Mouse (Mus musculus) hindbrain, embryonic 16.5 days (tissue): ENCODE results near the gene Tert. TPM values are rescaled to one million over a fixed set of nuclear protein-coding genes. Genes with fewer than 3 reads are reported as not detected.

ENCODE experiments used
- ATAC-seq: fragments of 200-750 bp; cut with Nextera tagmentation; 2 replicates; pipeline ENCODE4 v1.8.0; 2017; ENCODE audit warnings: moderate TSS enrichment, moderate library complexity
- H3K27ac ChIP-seq: fragments of 300-500 bp; sonication (generic); 2 replicates; pipeline ENCODE4 v1.5.1; 2014; ENCODE audit warnings: low read depth, mild to moderate bottlenecking, control low read depth, low read length, moderate library complexity
- H3K27me3 ChIP-seq: fragments of 300-500 bp; sonication (generic); replicated peaks from 2 replicates; pipeline ENCODE4 v1.6.1; 2014; ENCODE audit warnings: low read length; ENCODE audit not compliant: control insufficient read depth, insufficient read depth
- H3K36me3 ChIP-seq: fragments of 300-500 bp; sonication (generic); 2 replicates; pipeline ENCODE4 v1.6.1; 2014; ENCODE audit warnings: mild to moderate bottlenecking, low read length, moderate library complexity, mixed read lengths; ENCODE audit not compliant: control insufficient read depth, insufficient read depth
- H3K4me1 ChIP-seq: fragments of 300-500 bp; sonication (generic); 2 replicates; pipeline ENCODE4 v1.6.1; 2014; ENCODE audit warnings: low read depth, low read length; ENCODE audit not compliant: control insufficient read depth, insufficient read depth
- H3K4me2 ChIP-seq: fragments of 300-500 bp; sonication (generic); 2 replicates; pipeline ENCODE4 v1.6.1; 2014; ENCODE audit warnings: mild to moderate bottlenecking, low read length, control low read depth, moderate library complexity
- H3K4me3 ChIP-seq: fragments of 300-500 bp; sonication (generic); 2 replicates; pipeline ENCODE4 v1.5.1; 2014; ENCODE audit warnings: mild to moderate bottlenecking, low read length, control low read depth, moderate library complexity
- H3K9ac ChIP-seq: fragments of 300-500 bp; sonication (generic); 2 replicates; pipeline ENCODE4 v1.6.1; 2014; ENCODE audit warnings: low read depth, mild to moderate bottlenecking, control low read depth, low read length, moderate library complexity
- H3K9me3 ChIP-seq: fragments of 300-500 bp; sonication (generic); 2 replicates; pipeline ENCODE4 v1.6.1; 2014; ENCODE audit warnings: mild to moderate bottlenecking, low read length, moderate library complexity; ENCODE audit not compliant: control insufficient read depth
- WGBS: fragments of 180-500 bp; shearing (Covaris S2); extraction: QIAGEN DNeasy Blood & Tissue Kit; methylation state at CpG from one replicate; pipeline ENCODE4 v1.1.7; 2014; 5-methylcytosine and 5-hydroxymethylcytosine counted together
- polyA plus RNA-seq: library from polyadenylated mRNA; unstranded; fragments of >200 nt; fragmentation: Nextera tagmentation; extraction: Ambion mirVana; gene quantifications from 2 replicates; pipeline ENCODE4 v1.2.1, GENCODE M21; 2015

Tert gene
- polyA plus RNA-seq, 1 experiment from 2014 or later = 5.6 TPM

DNA sequence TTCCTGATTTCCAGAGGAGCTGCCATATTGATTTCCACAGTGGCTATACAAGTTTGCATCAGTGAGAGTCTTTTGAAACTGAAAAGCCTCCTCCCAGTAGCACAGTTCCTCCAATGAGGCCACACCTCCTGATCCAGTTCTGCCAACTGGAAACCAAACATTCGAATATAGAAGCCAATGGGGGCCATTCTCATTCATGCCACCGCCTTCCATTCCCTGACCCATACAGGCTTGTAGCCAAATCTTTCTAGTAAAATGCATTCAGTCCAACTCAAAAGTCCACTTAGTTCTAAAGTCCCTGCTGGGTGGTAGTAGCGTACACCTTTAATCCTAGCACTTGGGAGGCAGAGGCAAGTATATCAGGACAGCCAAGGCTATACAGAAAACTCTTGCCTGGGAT, 26.6 kb downstream of the Tert start:
- no peak overlapping the region for H3K4me2 ChIP-seq
- 75% methylated on average over 3 of the region's 3 CpGs for WGBS
- H3K27me3 ChIP-seq = no peaks in the 10 kb centered on the region
- H3K4me1 ChIP-seq = no peaks in the 10 kb centered on the region
- H3K9ac ChIP-seq = no peak overlapping the region
- peaks cover 10% of the 10 kb centered on the region for H3K36me3 ChIP-seq
- no peak for ATAC-seq
- H3K4me3 ChIP-seq = no peak overlapping the region
- H3K27ac ChIP-seq = no peak overlapping the region
- H3K9me3 ChIP-seq = peaks cover 3% of the 10 kb centered on the region; the same call in 1 of the 2 replicates

- Histone ChIP-seq H3K9me3 (peaks cover 3% of the 10 kb centered on the region; the same call in 1 of the 2 replicates), H3K36me3 (peaks cover 4% of the 10 kb centered on the region; the same call in 1 of the 2 replicates), H3K9ac (no peak overlapping the region), H3K4me2 (no peak overlapping the region), H3K27me3 (no peaks in the 10 kb centered on the region), H3K27ac (no peak overlapping the region), H3K4me1 (no peaks in the 10 kb centered on the region), H3K4me3 (no peak overlapping the region)
- WGBS = 82% methylated on average over 3 of the region's 3 CpGs
- no peak for ATAC-seq
These were observed 28.3 kb downstream of the Tert start for GRCm38 (mm10) chr13:73654976-73655375.

GRCm38 (mm10) chr13:73658953-73659352, 32.2 kb downstream of the Tert start:
- WGBS = 64% methylated on average over 2 of the region's 2 CpGs
- no peak overlapping the region for H3K9ac ChIP-seq
- H3K27me3 ChIP-seq = no peaks in the 10 kb centered on the region
- no peak overlapping the region for H3K27ac ChIP-seq
- no peaks in the 10 kb centered on the region for H3K36me3 ChIP-seq
- no peak overlapping the region for H3K4me2 ChIP-seq
- H3K4me1 ChIP-seq = no peaks in the 10 kb centered on the region
- no peak for ATAC-seq
- no peak overlapping the region for H3K4me3 ChIP-seq
- no peaks in the 10 kb centered on the region for H3K9me3 ChIP-seq

DNA sequence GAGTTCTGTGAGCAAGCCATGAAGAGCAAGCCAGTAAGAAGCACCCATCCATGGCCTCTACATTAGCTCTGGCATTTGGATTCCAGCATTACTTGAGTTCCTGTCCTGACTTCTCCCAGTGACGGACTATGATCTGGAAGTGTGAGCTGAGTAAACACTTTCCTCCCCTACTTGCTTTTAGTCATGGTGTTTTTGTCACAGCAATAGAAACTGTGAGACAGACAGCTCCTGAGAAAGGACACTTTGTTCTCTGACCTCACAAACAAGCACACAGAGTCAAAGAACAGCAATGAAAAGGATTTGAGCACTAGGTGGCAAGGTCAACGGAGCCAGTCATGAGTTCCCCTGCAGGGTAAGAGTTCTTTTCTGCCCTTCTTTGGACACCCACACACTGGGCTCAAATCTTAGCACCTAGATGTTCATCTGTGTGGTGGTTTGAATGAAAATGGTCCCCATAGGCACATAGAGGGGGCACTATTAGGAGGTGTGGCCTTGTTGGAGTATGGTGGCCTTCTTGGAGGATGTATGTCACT, 33.5 kb downstream of the Tert start:
- no peak overlapping the region for H3K9ac ChIP-seq
- H3K36me3 ChIP-seq = no peaks in the 10 kb centered on the region
- ATAC-seq = no peak
- no peak overlapping the region for H3K27ac ChIP-seq
- H3K9me3 ChIP-seq = no peaks in the 10 kb centered on the region
- H3K4me3 ChIP-seq = no peak overlapping the region
- 66% methylated on average over 2 of the region's 2 CpGs for WGBS
- H3K27me3 ChIP-seq = no peaks in the 10 kb centered on the region
- H3K4me2 ChIP-seq = no peak overlapping the region
- H3K4me1 ChIP-seq = no peaks in the 10 kb centered on the region

DNA sequence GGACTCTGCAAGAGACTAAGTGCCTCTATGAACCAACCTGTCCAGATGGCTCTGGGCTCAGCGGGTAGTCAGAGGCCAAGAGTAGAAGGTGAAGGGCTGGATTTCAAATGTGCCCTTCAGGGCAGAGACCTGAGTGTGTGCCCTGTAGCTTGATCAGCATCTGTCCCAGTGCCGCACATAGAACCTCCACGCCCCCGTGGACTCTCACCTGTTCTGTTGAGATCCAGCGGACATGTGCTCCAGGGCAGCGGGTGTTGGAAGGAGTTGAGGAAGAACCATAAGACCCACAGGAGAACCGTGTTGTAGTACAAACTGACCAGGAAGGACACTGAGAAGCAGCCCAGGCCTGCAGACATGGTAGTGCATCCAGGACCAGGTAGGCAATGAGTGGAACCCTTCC, 48.5 kb downstream of the Tert start:
- H3K27ac ChIP-seq = no peak overlapping the region
- H3K27me3 ChIP-seq = no peaks in the 10 kb centered on the region
- no peak overlapping the region for H3K4me3 ChIP-seq
- no peaks in the 10 kb centered on the region for H3K9me3 ChIP-seq
- no peak for ATAC-seq
- H3K4me2 ChIP-seq = no peak overlapping the region
- H3K4me1 ChIP-seq = no peaks in the 10 kb centered on the region
- WGBS = 93% methylated on average over 7 of the region's 7 CpGs
- H3K36me3 ChIP-seq = no peaks in the 10 kb centered on the region
- no peak overlapping the region for H3K9ac ChIP-seq

DNA sequence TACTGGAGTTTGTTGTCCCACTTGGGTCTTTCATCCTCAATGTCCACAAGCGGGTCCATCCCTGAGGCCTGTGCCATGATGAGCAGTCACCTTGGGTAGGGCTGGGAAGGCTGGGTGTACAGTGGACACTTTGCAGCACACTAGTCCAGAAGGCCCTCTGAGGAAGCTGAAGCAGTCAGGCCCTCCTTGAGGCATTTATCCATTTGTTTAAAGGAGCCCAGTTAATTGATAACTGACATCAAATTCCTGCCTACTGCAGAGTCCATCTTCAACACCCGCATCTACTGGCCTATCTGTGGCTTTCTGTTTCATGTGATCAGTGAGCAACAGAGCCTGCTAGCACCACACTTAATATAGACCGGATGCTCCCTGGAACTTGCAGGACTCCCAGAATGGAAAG, 51.1 kb downstream of the Tert start, which contains the start of gene Slc6a18:
TSS of gene Slc6a18 (minus strand) at position 171 of the 400 bp plus-strand sequence.
- Histone ChIP-seq H3K4me1 (no peaks in the 10 kb centered on the region), H3K27ac (no peak within 1 kb of the TSS), H3K4me2 (no peak within 1 kb of the TSS), H3K27me3 (no peaks in the 10 kb centered on the region), H3K9me3 (no peaks in the 10 kb centered on the region), H3K9ac (no peak within 1 kb of the TSS), H3K4me3 (no peak within 1 kb of the TSS), H3K36me3 (no peaks in the 10 kb centered on the region)
- WGBS = 88% methylated on average over 3 of the region's 3 CpGs
- ATAC-seq = no peak

- no peaks in the 10 kb centered on the region for H3K9me3 ChIP-seq
- no peaks in the 10 kb centered on the region for H3K4me1 ChIP-seq
- no peaks in the 10 kb centered on the region for H3K36me3 ChIP-seq
- no peak overlapping the region for H3K9ac ChIP-seq
- WGBS = 53% methylated on average over 2 of the region's 2 CpGs
- no peak overlapping the region for H3K4me3 ChIP-seq
- no peaks in the 10 kb centered on the region for H3K27me3 ChIP-seq
- no peak overlapping the region for H3K4me2 ChIP-seq
- no peak overlapping the region for H3K27ac ChIP-seq
- ATAC-seq = no peak
These were observed 52.6 kb downstream of the Tert start for GRCm38 (mm10) chr13:73679311-73679710.

GRCm38 (mm10) chr13:73680394-73680793, 53.7 kb downstream of the Tert start:
- Histone ChIP-seq H3K27me3 (no peaks in the 10 kb centered on the region), H3K9ac (no peak overlapping the region), H3K4me2 (no peak overlapping the region), H3K4me3 (no peak overlapping the region), H3K9me3 (no peaks in the 10 kb centered on the region), H3K4me1 (no peaks in the 10 kb centered on the region), H3K27ac (no peak overlapping the region), H3K36me3 (no peaks in the 10 kb centered on the region)
- 29% methylated on average over 1 of the region's 1 CpGs for WGBS
- no peak for ATAC-seq

DNA sequence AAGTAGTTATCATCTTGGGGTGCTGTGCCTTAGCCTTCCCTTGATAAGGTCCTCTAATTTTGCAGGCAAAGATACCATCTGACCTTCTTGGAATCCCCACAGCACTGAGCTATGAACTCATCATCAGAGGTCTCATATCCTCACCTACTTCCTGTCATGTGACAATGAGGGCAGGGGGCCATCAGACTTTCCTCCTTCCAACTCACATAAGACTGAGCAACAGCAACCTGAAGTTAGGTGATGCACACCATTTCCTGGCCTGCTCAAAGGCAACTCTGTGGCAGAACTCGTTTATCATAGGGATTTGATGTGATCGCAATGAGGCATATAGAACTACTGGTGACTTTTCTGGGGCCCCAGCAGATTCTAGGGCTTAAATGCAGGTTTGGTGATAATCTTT, 55.5 kb downstream of the Tert start:
- no peak for ATAC-seq
- 91% methylated on average over 2 of the region's 2 CpGs for WGBS
- Histone ChIP-seq H3K4me2 (no peak overlapping the region), H3K4me1 (no peaks in the 10 kb centered on the region), H3K27me3 (no peaks in the 10 kb centered on the region), H3K27ac (no peak overlapping the region), H3K36me3 (no peaks in the 10 kb centered on the region), H3K9me3 (no peaks in the 10 kb centered on the region), H3K4me3 (no peak overlapping the region), H3K9ac (no peak overlapping the region)

DNA sequence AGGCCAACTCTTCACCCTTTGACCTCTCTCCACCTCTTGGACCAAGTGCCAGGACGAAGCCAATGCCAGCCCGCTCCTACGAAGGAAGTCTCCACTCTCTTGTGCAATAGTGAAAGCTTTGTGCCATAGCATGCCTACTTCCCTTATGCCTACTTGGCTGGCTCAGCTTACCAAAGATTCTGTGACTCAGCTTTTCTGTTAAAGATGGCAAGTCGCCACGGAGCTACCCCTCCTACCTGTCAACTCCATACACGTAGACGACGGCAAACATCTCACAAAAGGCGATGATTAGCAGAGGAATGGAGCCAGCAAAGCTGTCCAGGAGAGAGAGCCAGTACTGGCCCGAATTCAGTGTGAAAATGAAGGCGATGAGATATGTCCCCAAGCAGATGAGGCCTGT, 57.0 kb downstream of the Tert start:
- Histone ChIP-seq H3K4me2 (no peak overlapping the region), H3K9ac (no peak overlapping the region), H3K36me3 (no peaks in the 10 kb centered on the region), H3K4me3 (no peak overlapping the region), H3K4me1 (no peaks in the 10 kb centered on the region), H3K27me3 (no peaks in the 10 kb centered on the region), H3K27ac (no peak overlapping the region), H3K9me3 (no peaks in the 10 kb centered on the region)
- 82% methylated on average over 11 of the region's 11 CpGs for WGBS
- no peak for ATAC-seq
